Mouse (Mus musculus) hindbrain, embryonic 14.5 days (tissue): ENCODE results near the gene Met. TPM values are rescaled to one million over a fixed set of nuclear protein-coding genes. Genes with fewer than 3 reads are reported as not detected.

Experiments used
- ATAC-seq: fragments of 200-750 bp; cut with Nextera tagmentation; 2 replicates; pipeline ENCODE4 v1.8.0; 2017; ENCODE audit warnings: moderate number of reproducible peaks, mild to moderate bottlenecking, moderate TSS enrichment, moderate library complexity; ENCODE audit not compliant: low FRiP score
- DNase-seq: peaks from one replicate; pipeline ENCODE4 v3.0.0-alpha.2; 2015; ENCODE audit warnings: low spot score
- H3K27ac ChIP-seq: fragments of 300-500 bp; sonication (generic); 2 replicates; pipeline ENCODE4 v1.5.1; 2014; ENCODE audit warnings: mild to moderate bottlenecking, moderate library complexity
- H3K27me3 ChIP-seq: fragments of 300-500 bp; sonication (generic); 2 replicates; pipeline ENCODE4 v1.6.1; 2014; ENCODE audit warnings: mild to moderate bottlenecking, low read length, mixed read lengths; ENCODE audit not compliant: control insufficient read depth, insufficient read depth
- H3K36me3 ChIP-seq: fragments of 300-500 bp; sonication (generic); replicated peaks from 2 replicates; pipeline ENCODE4 v1.6.1; 2014; ENCODE audit not compliant: control insufficient read depth, insufficient read depth
- H3K4me1 ChIP-seq: fragments of 300-500 bp; sonication (generic); replicated peaks from 2 replicates; pipeline ENCODE4 v1.6.1; 2014; ENCODE audit warnings: antibody characterized with exemption, low read length, mixed read lengths; ENCODE audit not compliant: control insufficient read depth, insufficient read depth
- H3K4me2 ChIP-seq: fragments of 300-500 bp; sonication (generic); replicated peaks from 2 replicates; pipeline ENCODE4 v1.6.1; 2014; ENCODE audit warnings: mild to moderate bottlenecking, moderate library complexity
- H3K4me3 ChIP-seq: fragments of 300-500 bp; sonication (generic); replicated peaks from 2 replicates; pipeline ENCODE4 v1.5.1; 2014; ENCODE audit warnings: mild to moderate bottlenecking, low read length
- H3K9ac ChIP-seq: fragments of 300-500 bp; sonication (generic); 2 replicates; pipeline ENCODE4 v1.6.1; 2014
- H3K9me3 ChIP-seq: fragments of 300-500 bp; sonication (generic); 2 replicates; pipeline ENCODE4 v1.6.1; 2016; ENCODE audit warnings: low read length; ENCODE audit not compliant: control insufficient read depth
- WGBS: fragments of 180-500 bp; shearing (Covaris S2); extraction: QIAGEN DNeasy Blood & Tissue Kit; methylation state at CpG from one replicate; pipeline ENCODE4 v1.1.7; 2014; 5-methylcytosine and 5-hydroxymethylcytosine counted together
- polyA plus RNA-seq: library from polyadenylated mRNA; unstranded; fragments of >200 nt; fragmentation: Nextera tagmentation; extraction: Ambion mirVana; gene quantifications from 2 replicates; pipeline ENCODE4 v1.2.1, GENCODE M21; 2014

Met gene
- polyA plus RNA-seq, 1 experiment from 2014 or later, result 3.8 TPM

- Histone ChIP-seq H3K4me3 (no peak overlapping the region), H3K36me3 (no peaks in the 10 kb centered on the region), H3K9me3 (no peaks in the 10 kb centered on the region), H3K4me2 (no peak overlapping the region), H3K27ac (no peak overlapping the region), H3K27me3 (peaks cover 42% of the 10 kb centered on the region), H3K9ac (no peak overlapping the region), H3K4me1 (peaks cover 15% of the 10 kb centered on the region; the same call in 1 of the 2 replicates)
- no peak for DNase-seq
- 81% methylated on average over 7 of the region's 7 CpGs for WGBS
- no peak for ATAC-seq
Measured at GRCm38 (mm10) chr6:17461435-17461834, 2.2 kb upstream of the Met start.

GRCm38 (mm10) chr6:17464281-17465025 is 853 bp downstream of the Met start:
- 6% methylated on average over 15 of the region's 15 CpGs for WGBS
- DNase-seq (no peak), ATAC-seq (peak; percentile 21; the same call in 1 of the 2 replicates)
- H3K4me1 ChIP-seq, result peaks cover 15% of the 10 kb centered on the region; the same call in 1 of the 2 replicates
- H3K9ac ChIP-seq, result peak overlapping the region; percentile 63
- H3K27ac ChIP-seq, result no peak overlapping the region
- H3K4me2 ChIP-seq, result peak overlapping the region; percentile 99
- no peaks in the 10 kb centered on the region for H3K9me3 ChIP-seq
- peak overlapping the region; percentile 77 for H3K4me3 ChIP-seq
- H3K27me3 ChIP-seq, result peaks cover 46% of the 10 kb centered on the region
- H3K36me3 ChIP-seq, result no peaks in the 10 kb centered on the region

GRCm38 (mm10) chr6:17466526-17466925 is 2.9 kb downstream of the Met start:
- WGBS, result 84% methylated on average over 3 of the region's 3 CpGs
- H3K4me1 ChIP-seq, result peaks cover 15% of the 10 kb centered on the region; the same call in 1 of the 2 replicates
- no peak for ATAC-seq

GRCm38 (mm10) chr6:17468993-17469392 is 5.4 kb downstream of the Met start:
- Histone ChIP-seq H3K4me2 (no peak overlapping the region), H3K27ac (no peak overlapping the region), H3K4me3 (no peak overlapping the region), H3K27me3 (peaks cover 20% of the 10 kb centered on the region), H3K9me3 (no peaks in the 10 kb centered on the region), H3K36me3 (no peaks in the 10 kb centered on the region), H3K9ac (no peak overlapping the region), H3K4me1 (peaks cover 8% of the 10 kb centered on the region; the same call in 1 of the 2 replicates)
- ATAC-seq, result no peak
- DNase-seq, result no peak
- WGBS, result 88% methylated on average over 5 of the region's 5 CpGs

More at GRCm38 (mm10) chr6:17466526-17466925, 2.9 kb downstream of the Met start:
- Histone ChIP-seq H3K4me3 (no peak overlapping the region), H3K9ac (no peak overlapping the region), H3K9me3 (no peaks in the 10 kb centered on the region), H3K4me2 (no peak overlapping the region), H3K36me3 (no peaks in the 10 kb centered on the region), H3K27me3 (peaks cover 33% of the 10 kb centered on the region), H3K27ac (no peak overlapping the region)
- no peak for DNase-seq

- WGBS, result 89% methylated on average over 3 of the region's 3 CpGs
Measured at GRCm38 (mm10) chr6:17473128-17473527, 9.5 kb downstream of the Met start.

GRCm38 (mm10) chr6:17477823-17478222 is 14.2 kb downstream of the Met start:
- H3K27me3 ChIP-seq, result no peaks in the 10 kb centered on the region
- H3K4me2 ChIP-seq, result no peak overlapping the region
- ATAC-seq (no peak), DNase-seq (no peak)
- H3K9ac ChIP-seq, result no peak overlapping the region
- no peaks in the 10 kb centered on the region for H3K4me1 ChIP-seq
- no peak overlapping the region for H3K4me3 ChIP-seq
- no peaks in the 10 kb centered on the region for H3K9me3 ChIP-seq
- no peak overlapping the region for H3K27ac ChIP-seq
- WGBS, result 54% methylated on average over 1 of the region's 1 CpGs
- no peaks in the 10 kb centered on the region for H3K36me3 ChIP-seq

More at GRCm38 (mm10) chr6:17473128-17473527, 9.5 kb downstream of the Met start:
- no peak overlapping the region for H3K9ac ChIP-seq
- ATAC-seq, result no peak
- no peak overlapping the region for H3K4me2 ChIP-seq
- no peaks in the 10 kb centered on the region for H3K4me1 ChIP-seq
- no peaks in the 10 kb centered on the region for H3K27me3 ChIP-seq
- no peaks in the 10 kb centered on the region for H3K9me3 ChIP-seq
- H3K36me3 ChIP-seq, result no peaks in the 10 kb centered on the region
- no peak for DNase-seq
- no peak overlapping the region for H3K4me3 ChIP-seq
- H3K27ac ChIP-seq, result no peak overlapping the region

- no peaks in the 10 kb centered on the region for H3K36me3 ChIP-seq
- no peaks in the 10 kb centered on the region for H3K9me3 ChIP-seq
- no peak overlapping the region for H3K9ac ChIP-seq
- H3K4me3 ChIP-seq, result no peak overlapping the region
- DNase-seq (no peak), ATAC-seq (no peak)
- no peak overlapping the region for H3K4me2 ChIP-seq
- H3K4me1 ChIP-seq, result no peaks in the 10 kb centered on the region
- 83% methylated on average over 6 of the region's 6 CpGs for WGBS
- no peaks in the 10 kb centered on the region for H3K27me3 ChIP-seq
- H3K27ac ChIP-seq, result no peak overlapping the region
Measured at GRCm38 (mm10) chr6:17478252-17478651, 14.7 kb downstream of the Met start.

GRCm38 (mm10) chr6:17478838-17479570 is 15.4 kb downstream of the Met start:
- Histone ChIP-seq H3K27ac (no peak overlapping the region), H3K4me2 (no peak overlapping the region), H3K4me3 (no peak overlapping the region), H3K9me3 (no peaks in the 10 kb centered on the region), H3K4me1 (no peaks in the 10 kb centered on the region), H3K9ac (no peak overlapping the region), H3K27me3 (no peaks in the 10 kb centered on the region), H3K36me3 (no peaks in the 10 kb centered on the region)
- DNase-seq (no peak), ATAC-seq (no peak)
- 78% methylated on average over 10 of the region's 10 CpGs for WGBS

GRCm38 (mm10) chr6:17481068-17481467 is 17.5 kb downstream of the Met start:
- Histone ChIP-seq H3K4me1 (no peaks in the 10 kb centered on the region), H3K27ac (no peak overlapping the region), H3K27me3 (no peaks in the 10 kb centered on the region), H3K9me3 (no peaks in the 10 kb centered on the region), H3K4me3 (no peak overlapping the region), H3K4me2 (no peak overlapping the region), H3K36me3 (no peaks in the 10 kb centered on the region), H3K9ac (no peak overlapping the region)
- no peak for DNase-seq
- whole genome bisulfite sequencing, result 86% methylated on average over 4 of the region's 4 CpGs
- no peak for ATAC-seq
